Mouse (Mus musculus): Measurements from ENCODE around the gene Dpagt1.

Gene Dpagt1

GRCm38 (mm10) chr9:44325768-44326370 is at the start of gene Dpagt1:
TSS of gene Dpagt1 (plus strand) at chr9:44326019.
- no peak for DNase-seq (ENCODE audit: low spot score)

- DNase-seq (ENCODE audit: low spot score), result no peak
These were observed 42.6 kb upstream of the Dpagt1 start for GRCm38 (mm10) chr9:44283183-44283582.

GRCm38 (mm10) chr9:44286256-44286850 is 39.5 kb upstream of the Dpagt1 start:
- DNase-seq (ENCODE audit: low spot score), result no peak

- DNase-seq (ENCODE audit: low spot score), result no peak
These were observed 38.8 kb upstream of the Dpagt1 start for GRCm38 (mm10) chr9:44287003-44287400.

GRCm38 (mm10) chr9:44287401-44288075 is 38.3 kb upstream of the Dpagt1 start:
- DNase-seq (ENCODE audit: low spot score), result peak; percentile 77

- peak; percentile 56 for DNase-seq (ENCODE audit: low spot score)
These were observed 37.5 kb upstream of the Dpagt1 start, which contains the start of gene Abcg4 for GRCm38 (mm10) chr9:44288076-44288958. TSS of gene Abcg4 (minus strand) at chr9:44288615.

- no peak for DNase-seq (ENCODE audit: low spot score)
These were observed 36.9 kb upstream of the Dpagt1 start for GRCm38 (mm10) chr9:44288959-44289291.

- peak; percentile 38 for DNase-seq (ENCODE audit: low spot score)
These were observed 33.3 kb upstream of the Dpagt1 start for GRCm38 (mm10) chr9:44292490-44292889.

- peak; percentile 34 for DNase-seq (ENCODE audit: low spot score)
These were observed 25.8 kb upstream of the Dpagt1 start for GRCm38 (mm10) chr9:44300001-44300400.

GRCm38 (mm10) chr9:44305466-44306079 is 20.2 kb upstream of the Dpagt1 start, which contains the start of gene Hinfp:
TSS of gene Hinfp (minus strand) at chr9:44305671.
- peak; percentile 100 for DNase-seq (ENCODE audit: low spot score)

- no peak for DNase-seq (ENCODE audit: low spot score)
These were observed 19.3 kb upstream of the Dpagt1 start for GRCm38 (mm10) chr9:44306532-44306931.

GRCm38 (mm10) chr9:44307248-44307647 is 18.6 kb upstream of the Dpagt1 start:
- no peak for DNase-seq (ENCODE audit: low spot score)

GRCm38 (mm10) chr9:44309756-44310155 is 16.1 kb upstream of the Dpagt1 start:
- no peak for DNase-seq (ENCODE audit: low spot score)

GRCm38 (mm10) chr9:44310750-44311135 is 15.1 kb upstream of the Dpagt1 start:
- no peak for DNase-seq (ENCODE audit: low spot score)

- DNase-seq (ENCODE audit: low spot score), result no peak
These were observed 14.4 kb upstream of the Dpagt1 start for GRCm38 (mm10) chr9:44311136-44312134.

- DNase-seq (ENCODE audit: low spot score), result no peak
These were observed 12.2 kb upstream of the Dpagt1 start for GRCm38 (mm10) chr9:44313476-44314256.

- DNase-seq (ENCODE audit: low spot score), result no peak
These were observed 11.6 kb upstream of the Dpagt1 start for GRCm38 (mm10) chr9:44314257-44314547.

- DNase-seq (ENCODE audit: low spot score), result no peak
These were observed 10.9 kb upstream of the Dpagt1 start for GRCm38 (mm10) chr9:44314910-44315309.

GRCm38 (mm10) chr9:44317452-44317851 is 8.4 kb upstream of the Dpagt1 start:
- DNase-seq (ENCODE audit: low spot score), result no peak
